ENCODE assay signal across 31 mouse cellular contexts in the genomic region with DNA sequence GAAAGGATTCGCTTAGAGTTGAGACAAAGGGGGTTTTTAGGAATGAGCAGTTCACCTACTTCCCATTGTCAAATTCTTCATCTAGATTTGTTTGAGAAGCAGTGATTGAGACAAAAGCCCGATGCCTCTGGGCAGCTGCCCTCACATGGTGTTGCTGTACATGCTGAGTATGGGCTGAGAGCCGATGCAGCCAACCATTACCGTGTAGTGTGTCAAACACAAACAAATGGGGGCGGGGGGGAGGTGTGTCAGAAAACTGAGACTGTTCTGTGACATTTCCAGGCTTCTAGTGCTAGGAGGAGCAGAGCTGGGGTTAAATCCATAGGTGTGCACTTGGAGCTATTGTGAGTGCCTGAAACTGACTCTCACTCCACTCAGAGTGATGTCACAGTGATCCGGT. TPM values are rescaled to one million over a fixed set of nuclear protein-coding genes. Genes with fewer than 3 reads are reported as not detected.
DNase-seq lines count a peak whose midpoint lies in the region; ATAC-seq and TF ChIP-seq lines count a peak whose summit lies in the region.
"Had no signal": no experiment of that assay in that cellular context is flagged by ENCODE, and none has a peak within 500 bp of the region (broad histone marks: within the 10 kb centered on the region; RNA-seq: fewer than 3 reads in every experiment).

No protein-coding gene starts in this region.

- no peaks in the 10 kb centered on the region for H3K4me1 ChIP-seq in embryonic facial prominence, embryonic 13.5 days
- no peaks in the 10 kb centered on the region for H3K4me1 ChIP-seq in embryonic facial prominence, embryonic 10.5 days
- peaks cover 14% of the 10 kb centered on the region for H3K4me1 ChIP-seq in kidney, adult 2 months (ENCODE audit: control insufficient read depth, insufficient read depth, low read length)
- peaks cover 31% of the 10 kb centered on the region for H3K4me1 ChIP-seq in kidney, embryonic 15.5 days
- 0 out of 2 replicates have a peak, but pooled peaks cover 7% of the 10 kb centered on the region for H3K4me1 ChIP-seq in kidney, postnatal 0 days (replicated peaks; ENCODE audit: insufficient read depth, low read length)
- H3K4me1 ChIP-seq: embryonic facial prominence, embryonic 12.5 days; embryonic facial prominence, embryonic 15.5 days; forebrain, embryonic 12.5 days had no signal

- H3K9ac ChIP-seq in embryonic facial prominence, embryonic 13.5 days: no peak overlapping the region
- no peak overlapping the region for H3K9ac ChIP-seq in kidney, embryonic 15.5 days
- H3K9ac ChIP-seq in kidney, postnatal 0 days (ENCODE audit: low read depth, low read length): no peak overlapping the region
- H3K9ac ChIP-seq: embryonic facial prominence, embryonic 12.5 days; embryonic facial prominence, embryonic 15.5 days; forebrain, embryonic 12.5 days had no signal

- 0 out of 2 replicates have a peak, but pooled peaks have one; percentile 13 for ATAC-seq in embryonic facial prominence, embryonic 13.5 days (ENCODE audit: insufficient number of reproducible peaks, insufficient read depth, low FRiP score, low TSS enrichment, low read depth)
- peak; percentile 88 for ATAC-seq in kidney, embryonic 15.5 days (replicated peaks; ENCODE audit: low FRiP score)
- peak; percentile 47 for ATAC-seq in kidney, postnatal 0 days (replicated peaks; ENCODE audit: low FRiP score, low read depth)
- ATAC-seq: CD4-positive, CD25-positive, alpha-beta regulatory T cell, adult 4 months; forebrain, embryonic 14.5 days; forebrain, embryonic 16.5 days; Patski had no signal

- no peaks in the 10 kb centered on the region for H3K9me3 ChIP-seq in embryonic facial prominence, embryonic 13.5 days
- no peaks in the 10 kb centered on the region for H3K9me3 ChIP-seq in embryonic facial prominence, embryonic 10.5 days
- H3K9me3 ChIP-seq in kidney, embryonic 15.5 days (replicated peaks): no peaks in the 10 kb centered on the region
- H3K9me3 ChIP-seq in kidney, postnatal 0 days (replicated peaks; ENCODE audit: low read length): no peaks in the 10 kb centered on the region
- H3K9me3 ChIP-seq: embryonic facial prominence, embryonic 12.5 days; embryonic facial prominence, embryonic 15.5 days; forebrain, embryonic 12.5 days had no signal

- WGBS in embryonic facial prominence, embryonic 13.5 days: 75% methylated on average over 6 of the region's 6 CpGs
- 89% methylated on average over 6 of the region's 6 CpGs for WGBS in embryonic facial prominence, embryonic 10.5 days
- 48% methylated on average over 6 of the region's 6 CpGs for WGBS in kidney, adult 2 months
- 47% methylated on average over 6 of the region's 6 CpGs for WGBS in kidney, embryonic 15.5 days
- WGBS in kidney, postnatal 0 days: 54% methylated on average over 6 of the region's 6 CpGs

- H3K36me3 ChIP-seq in embryonic facial prominence, embryonic 13.5 days: no peaks in the 10 kb centered on the region
- H3K36me3 ChIP-seq in embryonic facial prominence, embryonic 10.5 days (replicated peaks): no peaks in the 10 kb centered on the region
- no peaks in the 10 kb centered on the region for H3K36me3 ChIP-seq in kidney, adult 2 months (ENCODE audit: control insufficient read depth, insufficient read depth, low read length)
- no peaks in the 10 kb centered on the region for H3K36me3 ChIP-seq in kidney, embryonic 15.5 days
- H3K36me3 ChIP-seq in kidney, postnatal 0 days (ENCODE audit: insufficient read depth, low read length): no peaks in the 10 kb centered on the region
- H3K36me3 ChIP-seq: embryonic facial prominence, embryonic 12.5 days; embryonic facial prominence, embryonic 15.5 days; forebrain, embryonic 10.5 days; forebrain, embryonic 12.5 days; G1E had no signal

- TF ChIP-seq POLR2A in kidney, adult 2 months (IDR thresholded peaks at IDR 0.05; ENCODE audit: low read depth, low read length): no peak

- H3K27me3 ChIP-seq in embryonic facial prominence, embryonic 13.5 days: no peaks in the 10 kb centered on the region
- no peaks in the 10 kb centered on the region for H3K27me3 ChIP-seq in embryonic facial prominence, embryonic 10.5 days (replicated peaks; ENCODE audit: low read depth, poor library complexity, severe bottlenecking)
- no peaks in the 10 kb centered on the region for H3K27me3 ChIP-seq in kidney, adult 2 months (replicated peaks; ENCODE audit: control insufficient read depth, insufficient read depth, low read length)
- no peaks in the 10 kb centered on the region for H3K27me3 ChIP-seq in kidney, embryonic 15.5 days
- H3K27me3 ChIP-seq in kidney, postnatal 0 days (ENCODE audit: insufficient read depth, low read length): no peaks in the 10 kb centered on the region
- H3K27me3 ChIP-seq: CH12.LX; embryonic facial prominence, embryonic 12.5 days; embryonic facial prominence, embryonic 15.5 days; forebrain, embryonic 12.5 days; Patski had no signal

- no peak for TF ChIP-seq CTCF in kidney, adult 2 months (conservative IDR thresholded peaks at IDR 0.05; ENCODE audit: insufficient read depth, insufficient read length, low read depth, low read length)
- no peak for TF ChIP-seq CTCF in kidney, postnatal 0 days (IDR thresholded peaks at IDR 0.05; ENCODE audit: low read depth)

- DNase-seq in embryonic facial prominence, embryonic 10.5 days (ENCODE audit: low spot score): no peak
- DNase-seq in kidney, adult 2 months: no peak
- no peak for DNase-seq in kidney, postnatal 14 days
- no peak for DNase-seq in kidney, adult 11 months
- peak; percentile 42 for DNase-seq in kidney, postnatal 0 days (ENCODE audit: low spot score)
- DNase-seq in kidney, postnatal 10 days: no peak
- DNase-seq: adrenal gland, adult 2 months; adrenal gland, postnatal 10 days; adrenal gland, postnatal 25 days; B cell, adult 2 months; cerebellum, adult 11 months; cerebellum, adult 18-20 months; cerebellum, adult 8-10 months; cerebellum, adult 9-11 months; cerebellum, postnatal 14 days; cerebellum, postnatal 36 days; embryo, embryonic 11 days had no signal

- H3K27ac ChIP-seq in embryonic facial prominence, embryonic 13.5 days: no peak overlapping the region
- H3K27ac ChIP-seq in embryonic facial prominence, embryonic 10.5 days (replicated peaks): no peak overlapping the region
- H3K27ac ChIP-seq in kidney, adult 2 months (ENCODE audit: insufficient read depth, low read depth, low read length): peak overlapping the region; percentile 40; the same call in 1 of the 2 replicates
- peak overlapping the region; percentile 90 for H3K27ac ChIP-seq in kidney, embryonic 15.5 days
- H3K27ac ChIP-seq in kidney, postnatal 0 days: peak overlapping the region; percentile 47
- H3K27ac ChIP-seq: embryonic facial prominence, embryonic 12.5 days; embryonic facial prominence, embryonic 15.5 days; forebrain, embryonic 10.5 days; forebrain, embryonic 12.5 days had no signal

- H3K4me2 ChIP-seq in embryonic facial prominence, embryonic 13.5 days: no peak overlapping the region
- no peak overlapping the region for H3K4me2 ChIP-seq in kidney, embryonic 15.5 days
- H3K4me2 ChIP-seq in kidney, postnatal 0 days (ENCODE audit: low read length): no peak overlapping the region
- H3K4me2 ChIP-seq: embryonic facial prominence, embryonic 12.5 days; embryonic facial prominence, embryonic 15.5 days; forebrain, embryonic 12.5 days had no signal

- H3K4me3 ChIP-seq in embryonic facial prominence, embryonic 13.5 days: no peak overlapping the region
- H3K4me3 ChIP-seq in embryonic facial prominence, embryonic 10.5 days: no peak overlapping the region
- no peak overlapping the region for H3K4me3 ChIP-seq in kidney, adult 2 months (ENCODE audit: insufficient read depth, low read depth, low read length)
- no peak overlapping the region for H3K4me3 ChIP-seq in kidney, embryonic 15.5 days (replicated peaks)
- no peak overlapping the region for H3K4me3 ChIP-seq in kidney, postnatal 0 days (replicated peaks; ENCODE audit: low read depth, low read length)
- H3K4me3 ChIP-seq: embryonic facial prominence, embryonic 12.5 days; embryonic facial prominence, embryonic 15.5 days; erythroblast, embryonic 14.5 days; forebrain, embryonic 10.5 days; forebrain, embryonic 12.5 days had no signal

RNA-seq across cellular contexts. Expression of a gene that starts 55.5 kb away (rescaled TPM):
- not detected in 2 replicates for polyA plus RNA-seq in embryonic facial prominence, embryonic 13.5 days (2015; fragmentation: Nextera tagmentation; extraction: Ambion mirVana)
- not detected in 2 replicates for polyA plus RNA-seq in embryonic facial prominence, embryonic 10.5 days (2016; fragmentation: Nextera tagmentation; extraction: Ambion mirVana)
- polyA plus RNA-seq in kidney, adult 2 months (2012; rRNA removed): 16.0 and 17.5 TPM in 2 replicates
- 0.99 and 1.2 TPM in 2 replicates for polyA plus RNA-seq in kidney, embryonic 15.5 days (2015; fragmentation: Nextera tagmentation; extraction: Ambion mirVana)
- 9.3 and 9.9 TPM in 2 replicates for polyA plus RNA-seq in kidney, postnatal 0 days (2015; fragmentation: Nextera tagmentation; extraction: Ambion mirVana)
- polyA plus RNA-seq: adrenal gland, adult 2 months; brain, embryonic 14.5 days; CD4-positive, CD25-positive, alpha-beta regulatory T cell, adult 4 months; embryonic facial prominence, embryonic 12.5 days; embryonic facial prominence, embryonic 15.5 days; erythroblast, embryonic 14.5 days; forebrain, embryonic 10.5 days; forebrain, embryonic 12.5 days; forebrain, embryonic 14.5 days; G1E had no signal

Comparison
In these comparisons a context has a peak if more than half of its experiments do, and no peak if none do; other contexts are left out.
1. ATAC-seq: peak in every context shown above with its lines; median percentile 88 in kidney, embryonic 15.5 days; 47 in kidney, postnatal 0 days; 13 in embryonic facial prominence, embryonic 13.5 days.
2. H3K27ac ChIP-seq: peak in kidney, adult 2 months (single experiment), kidney, embryonic 15.5 days (single experiment) and kidney, postnatal 0 days (single experiment); none in embryonic facial prominence, embryonic 13.5 days (single experiment) and embryonic facial prominence, embryonic 10.5 days (single experiment).